Mouse (Mus musculus) right cerebral cortex, postnatal 14 days (tissue): Measurements from ENCODE around the gene Cnn1.
"Not testable (repeated sequence)": the region's sequence is repeated elsewhere in the genome, so short reads cannot be mapped to it uniquely, and the experiment has no call there.

Experiments used
- DNase-seq: peaks from one replicate; pipeline ENCODE4 v3.0.0; 2022

The Cnn1 gene

GRCm38 (mm10) chr9:22098993-22099696 is at the start of gene Cnn1:
Gene Cnn1, plus strand, starts transcription at chr9:22099216.
- no peak for DNase-seq

GRCm38 (mm10) chr9:22049315-22049714 is 49.7 kb upstream of the Cnn1 start:
- no peak for DNase-seq

DNA sequence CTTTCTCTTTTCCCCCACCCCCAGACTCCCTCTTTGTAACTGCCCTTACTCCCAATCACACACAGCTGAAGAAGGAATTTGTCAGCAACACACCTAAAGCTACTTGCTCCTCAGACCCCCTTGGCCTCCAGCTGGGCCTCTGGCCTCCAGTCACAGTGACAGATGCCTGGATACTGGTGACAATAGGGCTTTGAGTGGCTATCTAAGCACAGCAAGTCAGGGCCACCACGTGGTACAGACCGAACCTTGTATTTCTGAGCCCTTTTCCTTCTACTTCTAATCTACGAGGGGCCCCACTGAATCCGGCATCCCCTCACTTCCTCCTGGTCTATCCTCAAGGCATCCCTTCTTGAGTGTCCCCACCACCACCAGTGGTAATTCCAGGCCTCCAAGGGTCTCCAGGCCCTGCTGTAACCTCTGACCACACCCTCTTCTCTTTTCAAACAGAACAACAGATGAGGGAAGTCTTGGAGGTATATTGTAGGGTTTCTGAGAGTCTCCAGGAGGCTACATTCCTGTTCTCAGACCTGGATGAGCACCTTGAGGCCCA is 49.2 kb upstream of the Cnn1 start:
- no peak for DNase-seq

DNA sequence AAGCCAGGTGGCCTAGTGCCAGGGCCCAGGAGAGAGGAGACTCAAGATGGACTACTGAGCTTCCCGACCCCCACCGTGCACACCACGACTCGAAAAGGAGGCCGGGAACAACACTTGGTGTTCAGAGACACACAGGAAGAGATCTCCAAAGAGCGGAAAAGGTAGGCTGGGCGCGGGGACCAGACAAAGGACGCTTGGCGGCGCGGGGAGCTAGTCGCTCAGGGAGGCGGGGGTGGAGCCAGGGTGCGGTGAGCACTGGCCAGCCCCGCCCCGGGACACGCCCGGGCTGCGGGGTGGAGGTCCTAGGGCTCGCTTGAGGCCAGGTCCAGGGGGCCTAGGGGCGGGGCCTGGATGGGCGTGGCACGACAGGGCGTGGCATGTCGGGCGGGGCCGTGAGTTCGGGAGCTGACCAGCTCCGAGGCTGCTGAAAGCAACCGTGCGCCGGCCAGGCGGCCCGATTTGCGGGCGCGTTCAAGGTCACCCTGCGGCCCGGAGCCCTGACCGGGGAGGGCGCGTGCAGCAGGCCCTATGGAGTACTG is 48.6 kb upstream of the Cnn1 start:
- DNase-seq, result peak; percentile 63

- DNase-seq, result peak; percentile 69
These were observed 47.7 kb upstream of the Cnn1 start for GRCm38 (mm10) chr9:22051161-22051957.

DNA sequence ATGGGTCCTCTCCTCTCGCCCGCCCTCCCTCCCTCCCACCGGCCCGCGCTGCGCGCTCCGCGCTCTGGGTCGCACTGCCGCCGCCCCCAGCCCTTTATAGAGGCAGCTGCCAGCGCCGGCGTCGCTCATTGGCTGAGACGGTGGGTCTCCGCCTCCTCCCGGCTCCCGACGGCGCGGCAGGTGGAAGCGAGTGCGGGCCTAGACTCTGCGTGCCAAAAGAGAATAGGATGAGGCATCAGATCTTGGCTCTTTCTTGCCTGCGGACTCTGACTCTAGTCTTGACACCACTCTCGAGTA is 47.1 kb upstream of the Cnn1 start, which contains the start of gene Elavl3:
Elavl3 (minus strand) TSS at position 66 of the 297 bp plus-strand sequence.
- peak; percentile 89 for DNase-seq

- no peak for DNase-seq
These were observed 45.4 kb upstream of the Cnn1 start for GRCm38 (mm10) chr9:22053657-22054056.

- DNase-seq, result peak; percentile 80
These were observed 44.5 kb upstream of the Cnn1 start for GRCm38 (mm10) chr9:22054411-22055076.

DNA sequence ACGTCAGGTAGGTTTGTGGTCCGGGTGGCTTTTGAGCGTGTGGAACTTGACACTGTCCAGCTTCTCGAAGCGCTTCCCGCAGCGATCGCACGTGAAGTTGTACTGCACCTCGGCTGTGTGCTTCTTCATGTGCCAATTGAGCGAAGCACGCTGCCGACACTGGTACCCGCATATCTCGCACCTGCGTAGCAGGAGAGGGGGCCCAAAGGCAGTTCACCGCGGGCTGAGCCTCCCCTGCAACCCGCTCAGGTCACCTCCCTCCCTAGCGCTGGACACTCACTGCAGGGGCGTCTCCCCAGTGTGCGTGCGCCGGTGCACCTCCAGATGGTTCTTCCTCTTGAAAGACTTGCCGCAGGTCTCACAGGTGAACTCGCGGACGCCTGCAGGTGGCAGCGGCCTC is 43.3 kb upstream of the Cnn1 start:
- DNase-seq, result peak; percentile 24

- DNase-seq, result no peak
These were observed 42.6 kb upstream of the Cnn1 start for GRCm38 (mm10) chr9:22056303-22056910.

- no peak for DNase-seq
These were observed 41.9 kb upstream of the Cnn1 start for GRCm38 (mm10) chr9:22057031-22057517.

DNA sequence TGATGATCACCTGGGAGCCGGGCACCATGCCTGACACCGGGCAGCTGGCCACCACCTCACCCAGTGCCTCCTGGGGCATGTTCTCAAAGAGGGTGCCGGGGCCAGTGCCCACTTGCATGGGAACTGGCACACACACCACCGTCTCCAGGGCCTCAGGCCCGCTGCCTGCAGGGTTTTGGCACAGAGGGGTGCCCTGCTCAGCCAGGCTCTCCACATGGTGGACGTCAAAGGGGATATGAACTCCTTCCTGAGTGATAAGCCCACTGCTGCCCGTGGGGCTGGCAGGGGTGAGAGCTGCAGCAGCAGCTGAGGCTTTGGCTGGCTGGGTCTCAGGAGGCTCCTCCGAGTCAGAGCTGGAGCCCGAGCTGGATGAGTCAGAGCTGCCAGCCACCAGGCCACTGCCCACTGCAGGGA is 41.0 kb upstream of the Cnn1 start:
- peak; percentile 23 for DNase-seq

GRCm38 (mm10) chr9:22061339-22061738 is 37.7 kb upstream of the Cnn1 start:
- no peak for DNase-seq

- peak; percentile 55 for DNase-seq
These were observed 34.7 kb upstream of the Cnn1 start for GRCm38 (mm10) chr9:22064341-22064740.

DNA sequence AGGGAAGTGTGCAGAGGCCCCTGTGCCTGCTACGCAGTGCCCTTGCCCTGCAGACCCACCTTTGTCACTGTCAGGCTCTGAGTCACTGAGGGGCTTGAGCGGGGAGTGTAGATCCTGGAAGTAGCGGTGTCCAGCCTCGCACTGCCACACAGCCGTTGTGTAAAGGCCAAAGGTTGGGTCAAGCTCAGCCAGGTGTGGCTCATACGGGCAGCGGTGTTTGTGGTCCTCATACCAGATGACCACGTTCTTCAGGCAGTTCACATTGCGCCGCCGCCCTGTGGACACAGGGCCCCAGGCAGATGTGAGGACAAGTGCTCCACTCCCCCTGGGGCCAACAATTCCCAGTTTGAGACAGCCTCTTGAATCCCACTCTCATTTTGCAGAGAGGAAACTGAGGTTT is 33.4 kb upstream of the Cnn1 start:
- no peak for DNase-seq

GRCm38 (mm10) chr9:22066433-22066832 is 32.6 kb upstream of the Cnn1 start:
- DNase-seq, result peak; percentile 73

GRCm38 (mm10) chr9:22067195-22067594 is 31.8 kb upstream of the Cnn1 start:
- no peak for DNase-seq

GRCm38 (mm10) chr9:22069881-22070553 is 29.0 kb upstream of the Cnn1 start:
- no peak for DNase-seq

- peak; percentile 99 for DNase-seq
These were observed 28.0 kb upstream of the Cnn1 start, which contains the start of the genes Gm49318 and Zfp653 for GRCm38 (mm10) chr9:22070791-22071573. Gene Gm49318, minus strand, starts transcription at chr9:22071259. Gene Zfp653, minus strand, starts transcription at chr9:22071376.

DNA sequence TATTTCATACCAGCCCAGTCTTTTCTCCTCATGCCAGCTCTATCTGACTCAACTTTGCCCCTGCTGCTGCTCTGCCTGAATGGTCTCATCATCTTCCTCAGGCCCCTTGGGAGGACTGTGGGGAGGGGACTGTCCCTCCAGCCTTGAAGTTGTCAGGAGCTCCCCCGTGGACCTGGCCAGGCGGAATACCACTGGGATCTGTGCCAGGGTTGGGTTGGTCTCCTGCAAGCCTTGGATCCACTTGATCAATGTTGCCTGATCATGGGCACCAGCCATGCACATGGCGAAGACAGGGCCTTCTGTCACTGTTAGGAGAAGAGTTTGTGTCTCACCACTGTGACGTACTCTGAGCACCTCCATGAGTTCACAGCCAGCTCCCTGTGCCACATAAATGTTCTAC is 26.7 kb upstream of the Cnn1 start:
- DNase-seq, result no peak

- not testable (repeated sequence) for DNase-seq
These were observed 23.2 kb upstream of the Cnn1 start for GRCm38 (mm10) chr9:22075778-22076177.
